Mouse (Mus musculus) liver, adult 2 months (tissue): ENCODE results near the gene Lrfn1.

Experiments
- CTCF ChIP-seq: fragments of 200-500 bp; IDR thresholded peaks from 2 replicates; pipeline ENCODE4 v1.5.1; 2011; ENCODE audit warnings: low read depth, low read length, control low read depth
- POLR2A ChIP-seq: fragments of 200-500 bp; IDR thresholded peaks from 2 replicates; pipeline ENCODE4 v1.6.1; 2011; ENCODE audit warnings: low read length, control low read depth; ENCODE audit not compliant: insufficient read depth; ENCODE audit errors: extremely low read depth

DNA sequence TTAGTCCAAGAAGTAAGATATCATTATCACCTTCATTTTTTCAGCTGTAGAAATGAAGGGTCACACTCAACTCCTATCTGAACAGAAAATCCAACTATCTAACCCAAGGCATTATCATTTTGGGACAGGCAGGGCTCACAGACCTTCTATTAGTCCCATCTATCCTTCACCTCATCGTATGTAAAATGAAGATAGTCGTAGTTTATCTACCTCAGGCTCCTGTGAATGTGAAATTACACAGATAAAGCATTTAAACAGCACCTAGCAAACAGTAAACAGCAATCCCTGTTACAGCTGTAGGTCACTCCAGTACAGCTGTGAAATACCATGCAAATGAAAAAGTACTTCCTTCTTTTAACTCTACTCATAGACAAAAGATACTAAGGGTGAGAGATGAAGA lies 19.5 kb upstream of the Lrfn1 start:
- no peak for TF ChIP-seq CTCF
- no peak for TF ChIP-seq POLR2A
